Mouse (Mus musculus) G1E (cell line): ENCODE measurements around the gene Ccr10. TPM values are rescaled to one million over a fixed set of nuclear protein-coding genes. Genes with fewer than 3 reads are reported as not detected.

Experiments used
- ATAC-seq: 2 replicates; pipeline ENCODE4 v1.8.0; 2016; ENCODE audit warnings: mild to moderate bottlenecking; ENCODE audit not compliant: insufficient number of reproducible peaks, poor library complexity, low FRiP score, severe bottlenecking; ENCODE audit errors: extremely low read depth
- DNase-seq: peaks from one replicate; pipeline ENCODE4 v3.0.0; 2012; ENCODE audit warnings: low spot score
- H3K27me3 ChIP-seq: 2 replicates; pipeline ENCODE4 v1.6.1; 2012; ENCODE audit warnings: mild to moderate bottlenecking, low read length, inconsistent platforms; ENCODE audit not compliant: insufficient read depth
- H3K36me3 ChIP-seq: replicated peaks from 2 replicates; pipeline ENCODE3; 2012; ENCODE audit warnings: mild to moderate bottlenecking, inconsistent platforms
- H3K4me1 ChIP-seq: 2 replicates; pipeline ENCODE4 v1.6.1; 2012; ENCODE audit warnings: low read depth, low read length, inconsistent platforms, mixed read lengths; ENCODE audit not compliant: insufficient read depth
- H3K4me3 ChIP-seq: 2 replicates; pipeline ENCODE4 v1.5.1; 2012; ENCODE audit warnings: low read depth, mild to moderate bottlenecking, inconsistent platforms, low read length, moderate library complexity, mixed read lengths
- H3K9me3 ChIP-seq: replicated peaks from 2 replicates; pipeline ENCODE4 v1.6.1; 2012; ENCODE audit warnings: inconsistent platforms
- CTCF ChIP-seq: IDR thresholded peaks from 2 replicates; pipeline ENCODE4 v1.5.1; 2012; ENCODE audit warnings: low read depth, low read length, inconsistent platforms, mixed read lengths
- GATA1 ChIP-seq: IDR thresholded peaks from 2 replicates; pipeline ENCODE4 v1.6.1; 2012; ENCODE audit warnings: borderline replicate concordance, low read length, inconsistent platforms, mixed read lengths
- GATA2 ChIP-seq: IDR thresholded peaks from 2 replicates; pipeline ENCODE4 v1.6.1; 2012; ENCODE audit warnings: low read depth, low read length, inconsistent platforms, borderline replicate concordance
- POLR2AphosphoS5 ChIP-seq: IDR thresholded peaks from 2 replicates; pipeline ENCODE4 v1.6.1; 2012; ENCODE audit warnings: low read depth, low read length, inconsistent platforms; ENCODE audit not compliant: insufficient replicate concordance
- TAL1 ChIP-seq: conservative IDR thresholded peaks from 2 replicates; pipeline ENCODE4 v1.6.1; 2012; ENCODE audit warnings: low read depth, low read length, inconsistent platforms, mixed read lengths
- polyA plus RNA-seq: library from polyadenylated mRNA; stranded (reverse); fragments of >175 nt; gene quantifications from 2 replicates; pipeline ENCODE4 v1.2.3, GENCODE M21; 2012
- total RNA-seq, 2 experiments: library from RNA; stranded (forward) in 1 of 2; stranded (reverse) in 1 of 2; fragments of 200-1000 nt in 1 of 2; fragments of >200 nt in 1 of 2; fragmentation: Nextera tagmentation in 1 of 2; gene quantifications; 2 replicates each; pipeline ENCODE4 v1.2.3; 2014 to 2017

Gene Ccr10
- total and polyA plus RNA-seq, 3 experiments, result not detected

- no peak for ATAC-seq
- peaks cover 8% of the 10 kb centered on the region; the same call in 1 of the 2 replicates for H3K4me1 ChIP-seq
- H3K9me3 ChIP-seq, result no peaks in the 10 kb centered on the region
- H3K27me3 ChIP-seq, result peaks cover 46% of the 10 kb centered on the region
- no peaks in the 10 kb centered on the region for H3K36me3 ChIP-seq
- TF ChIP-seq GATA2, result no peak
- no peak for TF ChIP-seq GATA1
- no peak for TF ChIP-seq TAL1
- no peak for TF ChIP-seq CTCF
- TF ChIP-seq POLR2AphosphoS5, result no peak
- H3K4me3 ChIP-seq, result no peak overlapping the region
- DNase-seq, result no peak
These were observed 7.7 kb upstream of the Ccr10 start for GRCm38 (mm10) chr11:101182771-101183517.

- peaks cover 12% of the 10 kb centered on the region; the same call in 1 of the 2 replicates for H3K4me1 ChIP-seq
- DNase-seq (no peak), ATAC-seq (no peak)
- no peak for TF ChIP-seq GATA1
- TF ChIP-seq TAL1, result no peak
- no peak for TF ChIP-seq CTCF
- TF ChIP-seq GATA2, result no peak
- TF ChIP-seq POLR2AphosphoS5, result no peak
- H3K4me3 ChIP-seq, result no peak overlapping the region
- H3K9me3 ChIP-seq, result no peaks in the 10 kb centered on the region
- H3K36me3 ChIP-seq, result no peaks in the 10 kb centered on the region
- peaks cover 54% of the 10 kb centered on the region for H3K27me3 ChIP-seq
These were observed 6.7 kb upstream of the Ccr10 start for GRCm38 (mm10) chr11:101181961-101182360.

- no peaks in the 10 kb centered on the region for H3K36me3 ChIP-seq
- ATAC-seq (no peak), DNase-seq (peak; percentile 66)
- H3K4me3 ChIP-seq, result no peak overlapping the region
- TF ChIP-seq GATA1, result no peak
- TF ChIP-seq CTCF, result peak; percentile 48; the same call in 1 of the 2 replicates
- no peak for TF ChIP-seq TAL1
- peaks cover 20% of the 10 kb centered on the region for H3K4me1 ChIP-seq
- no peaks in the 10 kb centered on the region for H3K9me3 ChIP-seq
- peaks cover 63% of the 10 kb centered on the region for H3K27me3 ChIP-seq
These were observed 5.8 kb upstream of the Ccr10 start for GRCm38 (mm10) chr11:101180846-101181740.

GRCm38 (mm10) chr11:101180261-101180660, 5.0 kb upstream of the Ccr10 start:
- H3K36me3 ChIP-seq, result no peaks in the 10 kb centered on the region
- H3K9me3 ChIP-seq, result no peaks in the 10 kb centered on the region
- no peak for ATAC-seq
- no peak for DNase-seq
- no peak overlapping the region for H3K4me3 ChIP-seq
- peaks cover 70% of the 10 kb centered on the region for H3K27me3 ChIP-seq
- H3K4me1 ChIP-seq, result peaks cover 24% of the 10 kb centered on the region
- TF ChIP-seq TAL1 (no peak), GATA1 (no peak), CTCF (no peak), GATA2 (no peak), POLR2AphosphoS5 (no peak)

- H3K27me3 ChIP-seq, result peaks cover 74% of the 10 kb centered on the region
These were observed 4.1 kb upstream of the Ccr10 start for GRCm38 (mm10) chr11:101179306-101179705.

More at GRCm38 (mm10) chr11:101179306-101179705, 4.1 kb upstream of the Ccr10 start:
- ATAC-seq, result no peak
- Histone ChIP-seq H3K4me3 (no peak overlapping the region), H3K4me1 (peaks cover 28% of the 10 kb centered on the region), H3K9me3 (0 out of 2 replicates have a peak, but pooled peaks cover under 1% of the 10 kb centered on the region), H3K36me3 (no peaks in the 10 kb centered on the region)
- TF ChIP-seq CTCF (no peak), POLR2AphosphoS5 (no peak), GATA2 (no peak), TAL1 (no peak), GATA1 (no peak)
- no peak for DNase-seq
